8 mouse cellular contexts compared by ENCODE assay signal in the genomic region with DNA sequence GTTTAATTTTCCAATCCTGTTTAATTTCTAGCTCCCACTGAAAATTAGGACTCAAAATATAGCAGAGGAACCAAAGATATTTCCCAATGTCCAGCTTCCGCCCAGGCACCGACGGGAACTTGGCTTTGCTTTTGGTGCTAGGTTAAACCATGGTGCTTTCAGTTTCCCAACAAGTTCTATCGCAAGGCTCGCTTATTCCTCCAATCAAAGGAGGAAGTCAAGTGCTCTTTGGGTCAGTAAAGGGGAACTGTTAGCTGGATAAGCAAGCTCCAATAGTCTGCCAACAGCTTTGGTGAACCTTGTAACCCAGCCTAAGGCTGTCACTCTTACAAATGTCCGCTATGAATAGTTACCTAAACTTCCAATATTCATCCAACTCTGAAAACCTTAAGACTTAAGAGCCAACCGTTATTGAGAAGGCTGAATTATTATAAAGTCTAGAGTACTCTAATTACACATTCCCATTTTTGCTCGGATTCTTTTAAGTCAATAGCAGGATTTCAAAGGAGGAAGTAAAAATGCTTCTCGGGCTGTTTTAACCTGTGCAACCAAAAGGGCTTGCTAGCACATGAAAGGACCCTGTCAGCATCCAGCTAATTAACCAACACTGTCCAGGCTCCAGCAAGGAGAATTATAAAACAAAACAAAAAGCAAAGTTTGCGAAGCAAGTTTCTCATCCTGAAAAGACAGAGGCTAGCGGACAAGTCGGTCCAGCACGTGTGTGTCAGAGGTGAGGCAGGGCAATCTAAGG. TPM values are rescaled to one million over a fixed set of nuclear protein-coding genes. Genes with fewer than 3 reads are reported as not detected.
DNase-seq lines count a peak whose midpoint lies in the region; ATAC-seq lines count a peak whose summit lies in the region.

No protein-coding gene starts in this region.

- no peaks in the 10 kb centered on the region for H3K9me3 ChIP-seq in heart, embryonic 10.5 days
- no peaks in the 10 kb centered on the region for H3K9me3 ChIP-seq in limb, embryonic 11.5 days (ENCODE audit: control insufficient read depth, low read length)
- H3K9me3 ChIP-seq in midbrain, embryonic 14.5 days (ENCODE audit: control insufficient read depth, low read length): no peaks in the 10 kb centered on the region

- WGBS in heart, embryonic 10.5 days: 33% methylated on average over 13 of the region's 13 CpGs
- 35% methylated on average over 13 of the region's 13 CpGs for WGBS in limb, embryonic 11.5 days
- 43% methylated on average over 13 of the region's 13 CpGs for WGBS in midbrain, embryonic 14.5 days

- H3K27me3 ChIP-seq in heart, embryonic 10.5 days (ENCODE audit: insufficient read depth, poor library complexity, severe bottlenecking): no peaks in the 10 kb centered on the region
- no peaks in the 10 kb centered on the region for H3K27me3 ChIP-seq in limb, embryonic 11.5 days (ENCODE audit: control insufficient read depth, insufficient read depth, low read length)
- H3K27me3 ChIP-seq in midbrain, embryonic 14.5 days (ENCODE audit: control insufficient read depth, insufficient read depth, low read length): no peaks in the 10 kb centered on the region

- H3K4me3 ChIP-seq in heart, embryonic 10.5 days: peak overlapping the region; percentile 87
- peak overlapping the region; percentile 85 for H3K4me3 ChIP-seq in limb, embryonic 11.5 days (ENCODE audit: low read depth, low read length)
- H3K4me3 ChIP-seq in midbrain, embryonic 14.5 days (replicated peaks; ENCODE audit: low read depth, low read length): peak overlapping the region; percentile 73

- peak overlapping the region; percentile 87 for H3K4me2 ChIP-seq in limb, embryonic 11.5 days (ENCODE audit: low read depth, severe bottlenecking)
- peak overlapping the region; percentile 71 for H3K4me2 ChIP-seq in midbrain, embryonic 14.5 days (ENCODE audit: low read length)

- ATAC-seq in limb, embryonic 11.5 days (ENCODE audit: insufficient number of reproducible peaks, low FRiP score, low TSS enrichment, low read depth): no peak
- ATAC-seq in midbrain, embryonic 14.5 days (ENCODE audit: low FRiP score, low TSS enrichment): no peak

- peak; percentile 62 for DNase-seq in adrenal gland, postnatal 14 days
- no peak for DNase-seq in adrenal gland, adult 18-20 months (ENCODE audit: low spot score in 2 of 2)
- peak; percentile 20 for DNase-seq in brain, adult 2 months (ENCODE audit: low read depth, low spot score)
- DNase-seq in heart, embryonic 10.5 days (ENCODE audit: low spot score): no peak
- no peak for DNase-seq in limb, embryonic 11.5 days (ENCODE audit: low spot score)
- DNase-seq in midbrain, embryonic 14.5 days: no peak
- no peak for DNase-seq in urinary bladder, adult 2 months (ENCODE audit: low spot score)
- DNase-seq in frontal cortex, adult 2 months (ENCODE audit: extremely low spot score in 1 of 2, low spot score in 1 of 2): no peak

- peaks cover 20% of the 10 kb centered on the region for H3K36me3 ChIP-seq in heart, embryonic 10.5 days
- H3K36me3 ChIP-seq in limb, embryonic 11.5 days (ENCODE audit: control insufficient read depth, insufficient read depth, low read length): no peaks in the 10 kb centered on the region; the same call in 1 of the 2 replicates
- peaks cover 11% of the 10 kb centered on the region for H3K36me3 ChIP-seq in midbrain, embryonic 14.5 days (ENCODE audit: control insufficient read depth, insufficient read depth, low read length)

- H3K9ac ChIP-seq in limb, embryonic 11.5 days (ENCODE audit: low read length): peak overlapping the region; percentile 94
- peak overlapping the region; percentile 94 for H3K9ac ChIP-seq in midbrain, embryonic 14.5 days (replicated peaks; ENCODE audit: low read length)

- H3K27ac ChIP-seq in heart, embryonic 10.5 days: peak overlapping the region; percentile 92
- no peak overlapping the region for H3K27ac ChIP-seq in limb, embryonic 11.5 days (replicated peaks; ENCODE audit: low read depth, low read length)
- peak overlapping the region; percentile 92 for H3K27ac ChIP-seq in midbrain, embryonic 14.5 days (replicated peaks; ENCODE audit: low read depth, low read length)

- peaks cover 14% of the 10 kb centered on the region for H3K4me1 ChIP-seq in heart, embryonic 10.5 days
- H3K4me1 ChIP-seq in limb, embryonic 11.5 days (ENCODE audit: control insufficient read depth, insufficient read depth, low read length): no peaks in the 10 kb centered on the region
- H3K4me1 ChIP-seq in midbrain, embryonic 14.5 days (ENCODE audit: control insufficient read depth, insufficient read depth, low read length): peaks cover 6% of the 10 kb centered on the region

RNA-seq across cellular contexts. Expression of gene Rnpep, which starts 1.2 kb away (rescaled TPM):
- total RNA-seq in adrenal gland, postnatal 14 days (2021): 46.8 and 51.3 TPM in 2 replicates
- total RNA-seq in adrenal gland, adult 18-20 months (2021): 10 to 100 TPM; 45.2 to 51.1 TPM
- 63.4 and 70.0 TPM in 2 replicates for polyA plus RNA-seq in heart, embryonic 10.5 days (2016; fragmentation: Nextera tagmentation; extraction: Ambion mirVana)
- polyA plus RNA-seq in limb, embryonic 11.5 days (2014; fragmentation: Nextera tagmentation; extraction: Ambion mirVana): 108 and 112 TPM in 2 replicates
- polyA plus RNA-seq in midbrain, embryonic 14.5 days (2014; fragmentation: Nextera tagmentation; extraction: Ambion mirVana): 74.3 and 91.6 TPM in 2 replicates
- polyA plus RNA-seq in urinary bladder, adult 2 months (2012; rRNA removed): 46.6 and 55.6 TPM in 2 replicates
- 56.6 and 64.8 TPM in 2 replicates for polyA plus RNA-seq in frontal cortex, adult 2 months (2012; rRNA removed)

RNA-seq across cellular contexts. Expression of gene Elf3, which starts 24.3 kb away (rescaled TPM):
- 0.30 TPM in 2 replicates for total RNA-seq in adrenal gland, postnatal 14 days (2021)
- total RNA-seq in adrenal gland, adult 18-20 months (2021): under 1 TPM in 1 of 2 experiments, not detected in 1; 0.19 TPM
- 1.2 and 2.8 TPM in 2 replicates for polyA plus RNA-seq in heart, embryonic 10.5 days (2016; fragmentation: Nextera tagmentation; extraction: Ambion mirVana)
- polyA plus RNA-seq in limb, embryonic 11.5 days (2014; fragmentation: Nextera tagmentation; extraction: Ambion mirVana): 7.4 and 7.9 TPM in 2 replicates
- polyA plus RNA-seq in midbrain, embryonic 14.5 days (2014; fragmentation: Nextera tagmentation; extraction: Ambion mirVana): 0.15 and 0.25 TPM in 2 replicates
- 46.7 and 50.1 TPM in 2 replicates for polyA plus RNA-seq in urinary bladder, adult 2 months (2012; rRNA removed)
- polyA plus RNA-seq in frontal cortex, adult 2 months (2012; rRNA removed): 0.10 and 0.21 TPM in 2 replicates

RNA-seq across cellular contexts. Expression of gene Timm17a, which starts 30.9 kb away (rescaled TPM):
- 256 and 274 TPM in 2 replicates for total RNA-seq in adrenal gland, postnatal 14 days (2021)
- 100 to 1,000 TPM; 184 to 263 TPM for total RNA-seq in adrenal gland, adult 18-20 months (2021)
- 336 and 388 TPM in 2 replicates for polyA plus RNA-seq in heart, embryonic 10.5 days (2016; fragmentation: Nextera tagmentation; extraction: Ambion mirVana)
- 188 and 189 TPM in 2 replicates for polyA plus RNA-seq in limb, embryonic 11.5 days (2014; fragmentation: Nextera tagmentation; extraction: Ambion mirVana)
- 136 and 154 TPM in 2 replicates for polyA plus RNA-seq in midbrain, embryonic 14.5 days (2014; fragmentation: Nextera tagmentation; extraction: Ambion mirVana)
- polyA plus RNA-seq in urinary bladder, adult 2 months (2012; rRNA removed): 80.8 and 92.8 TPM in 2 replicates
- polyA plus RNA-seq in frontal cortex, adult 2 months (2012; rRNA removed): 73.1 and 76.2 TPM in 2 replicates

RNA-seq across cellular contexts. Expression of gene Lmod1, which starts 41.9 kb away (rescaled TPM):
- total RNA-seq in adrenal gland, postnatal 14 days (2021): 1.7 and 3.7 TPM in 2 replicates
- total RNA-seq in adrenal gland, adult 18-20 months (2021): 1 to 10 TPM; 2.4 to 3.4 TPM
- 3.6 and 5.2 TPM in 2 replicates for polyA plus RNA-seq in heart, embryonic 10.5 days (2016; fragmentation: Nextera tagmentation; extraction: Ambion mirVana)
- 0.27 and 0.39 TPM in 2 replicates for polyA plus RNA-seq in limb, embryonic 11.5 days (2014; fragmentation: Nextera tagmentation; extraction: Ambion mirVana)
- 0.20 and 0.34 TPM in 2 replicates for polyA plus RNA-seq in midbrain, embryonic 14.5 days (2014; fragmentation: Nextera tagmentation; extraction: Ambion mirVana)
- polyA plus RNA-seq in urinary bladder, adult 2 months (2012; rRNA removed): 146 and 250 TPM in 2 replicates
- 0.44 and 1.1 TPM in 2 replicates for polyA plus RNA-seq in frontal cortex, adult 2 months (2012; rRNA removed)

Comparison
In these comparisons a context has a peak if more than half of its experiments do, and no peak if none do; other contexts are left out.
1. DNase-seq: peak in adrenal gland, postnatal 14 days (single experiment) and brain, adult 2 months (single experiment); none in adrenal gland, adult 18-20 months (0 of 2), heart, embryonic 10.5 days (single experiment), limb, embryonic 11.5 days (single experiment), midbrain, embryonic 14.5 days (single experiment), urinary bladder, adult 2 months (single experiment) and frontal cortex, adult 2 months (0 of 2).
2. Peak in every context shown above with its lines, with median percentiles within 50 percentile points of each other: H3K4me3 ChIP-seq.